Comparison of ENCODE assay signal across 11 mouse cellular contexts in genomic region chr13:37970887-37971530, GRCm38 (mm10). TPM values are rescaled to one million over a fixed set of nuclear protein-coding genes. Genes with fewer than 3 reads are reported as not detected.
DNase-seq lines count a peak whose midpoint lies in the region; ATAC-seq and TF ChIP-seq lines count a peak whose summit lies in the region.
"Had no signal": no experiment of that assay in that cellular context is flagged by ENCODE, and none has a peak within 500 bp of the region (broad histone marks: within the 10 kb centered on the region; RNA-seq: fewer than 3 reads in every experiment).

No protein-coding gene starts in this region.

- H3K9ac ChIP-seq in liver, embryonic 13.5 days, result no peak overlapping the region
- H3K9ac ChIP-seq in liver, embryonic 11.5 days (ENCODE audit: low read depth, low read length), result no peak overlapping the region
- H3K9ac ChIP-seq in intestine, embryonic 14.5 days (ENCODE audit: low read length), result no peak overlapping the region
- H3K9ac ChIP-seq: limb, embryonic 15.5 days had no signal

- no peaks in the 10 kb centered on the region for H3K27me3 ChIP-seq in liver, embryonic 13.5 days
- no peaks in the 10 kb centered on the region for H3K27me3 ChIP-seq in liver, embryonic 11.5 days (replicated peaks; ENCODE audit: control insufficient read depth, insufficient read depth, low read length)
- H3K27me3 ChIP-seq in intestine, embryonic 14.5 days (replicated peaks; ENCODE audit: control insufficient read depth, insufficient read depth, low read length), result no peaks in the 10 kb centered on the region
- no peaks in the 10 kb centered on the region for H3K27me3 ChIP-seq in myocyte (ENCODE audit: control insufficient read depth, insufficient read depth, insufficient read length)
- H3K27me3 ChIP-seq: limb, embryonic 15.5 days had no signal

- ATAC-seq in liver, embryonic 13.5 days (ENCODE audit: low read depth), result 0 out of 2 replicates have a peak, but pooled peaks have one; percentile 23
- no peak for ATAC-seq in liver, embryonic 11.5 days (replicated peaks; ENCODE audit: low FRiP score)
- ATAC-seq in intestine, embryonic 14.5 days (replicated peaks; ENCODE audit: low FRiP score, low TSS enrichment, low read depth), result 0 out of 2 replicates have a peak, but pooled peaks have one; percentile 29

- no peak overlapping the region for H3K4me3 ChIP-seq in liver, embryonic 13.5 days (replicated peaks)
- H3K4me3 ChIP-seq in liver, embryonic 11.5 days (ENCODE audit: low read depth, low read length), result no peak overlapping the region
- no peak overlapping the region for H3K4me3 ChIP-seq in intestine, embryonic 14.5 days (ENCODE audit: low read depth, low read length)
- no peak overlapping the region for H3K4me3 ChIP-seq in myocyte
- H3K4me3 ChIP-seq: limb, embryonic 15.5 days had no signal

- peak overlapping the region; percentile 62; the same call in 1 of the 2 replicates for H3K27ac ChIP-seq in liver, embryonic 13.5 days
- H3K27ac ChIP-seq in liver, embryonic 11.5 days (ENCODE audit: low read depth, low read length), result no peak overlapping the region
- H3K27ac ChIP-seq in intestine, embryonic 14.5 days (ENCODE audit: low read depth), result no peak overlapping the region
- H3K27ac ChIP-seq: limb, embryonic 15.5 days had no signal

- peaks cover 37% of the 10 kb centered on the region for H3K4me1 ChIP-seq in liver, embryonic 13.5 days (replicated peaks)
- H3K4me1 ChIP-seq in liver, embryonic 11.5 days (replicated peaks; ENCODE audit: control insufficient read depth, insufficient read depth, low read length), result peaks cover 14% of the 10 kb centered on the region
- H3K4me1 ChIP-seq in intestine, embryonic 14.5 days (replicated peaks; ENCODE audit: control insufficient read depth, insufficient read depth, low read length), result peaks cover 10% of the 10 kb centered on the region; the same call in 1 of the 2 replicates

- no peak overlapping the region for H3K4me2 ChIP-seq in liver, embryonic 13.5 days
- no peak overlapping the region for H3K4me2 ChIP-seq in liver, embryonic 11.5 days
- no peak overlapping the region for H3K4me2 ChIP-seq in intestine, embryonic 14.5 days (ENCODE audit: low read length)
- H3K4me2 ChIP-seq in myocyte (ENCODE audit: low read depth), result no peak overlapping the region
- H3K4me2 ChIP-seq: limb, embryonic 15.5 days had no signal

- no peaks in the 10 kb centered on the region for H3K79me2 ChIP-seq in myocyte (ENCODE audit: control insufficient read depth, insufficient read depth)

- WGBS in liver, embryonic 13.5 days (ENCODE audit: insufficient replicate concordance), result 65% methylated on average over 11 of the region's 11 CpGs
- 79% methylated on average over 11 of the region's 11 CpGs for WGBS in liver, embryonic 11.5 days
- WGBS in intestine, embryonic 14.5 days, result 66% methylated on average over 11 of the region's 11 CpGs

- DNase-seq in heart, adult 11 months, result peak; percentile 89
- no peak for DNase-seq in heart, adult 8-10 months (ENCODE audit: low spot score)
- DNase-seq in liver, embryonic 13.5 days, result no peak
- DNase-seq in liver, embryonic 11.5 days (ENCODE audit: low spot score), result no peak
- DNase-seq in intestine, embryonic 14.5 days (ENCODE audit: low spot score), result no peak
- no peak for DNase-seq in ovary, postnatal 14 days (ENCODE audit: low spot score)
- no peak for DNase-seq in right cerebral cortex, adult 18-20 months
- DNase-seq: gastrocnemius, postnatal 36 days; thymus, postnatal 36 days had no signal

- peaks cover 18% of the 10 kb centered on the region; the same call in 1 of the 2 replicates for H3K36me3 ChIP-seq in liver, embryonic 13.5 days
- H3K36me3 ChIP-seq in liver, embryonic 11.5 days (ENCODE audit: control insufficient read depth, insufficient read depth, low read length), result peaks cover 1% of the 10 kb centered on the region
- peaks cover 11% of the 10 kb centered on the region for H3K36me3 ChIP-seq in intestine, embryonic 14.5 days (ENCODE audit: control insufficient read depth, insufficient read depth, low read length)
- no peaks in the 10 kb centered on the region for H3K36me3 ChIP-seq in myocyte (ENCODE audit: control insufficient read depth, insufficient read depth)

- no peak overlapping the region for H3ac ChIP-seq in myocyte (ENCODE audit: control insufficient read depth, insufficient read length)

- H3K9me3 ChIP-seq in liver, embryonic 13.5 days (replicated peaks), result no peaks in the 10 kb centered on the region
- H3K9me3 ChIP-seq in liver, embryonic 11.5 days (ENCODE audit: control insufficient read depth, low read length), result no peaks in the 10 kb centered on the region
- H3K9me3 ChIP-seq in intestine, embryonic 14.5 days (ENCODE audit: control insufficient read depth, low read length), result no peaks in the 10 kb centered on the region
- H3K9me3 ChIP-seq: limb, embryonic 15.5 days had no signal

- TF ChIP-seq POLR2A in myocyte (IDR thresholded peaks at IDR 0.05; ENCODE audit: insufficient read length, low read depth), result no peak

TF ChIP-seq in myocyte, 11 proteins besides CTCF, POLR2A, EP300 and RAD21:
- peak; percentile 30 for TF ChIP-seq POLR2AphosphoS2 (IDR thresholded peaks at IDR 0.05; ENCODE audit: insufficient read length, low read depth)
- TF ChIP-seq MYOD1 (IDR thresholded peaks at IDR 0.05; ENCODE audit: control insufficient read depth in 1 of 3, insufficient read length in 2 of 3, low read depth in 2 of 3), result no peak
- no peak for TF ChIP-seq TCF3 (IDR thresholded peaks at IDR 0.05; ENCODE audit: insufficient read length, low read depth)
- TF ChIP-seq MYOG (IDR thresholded peaks at IDR 0.05; ENCODE audit: control insufficient read depth in 1 of 3, insufficient read depth in 1 of 3, insufficient read length in 2 of 3, low read depth in 2 of 3), result no peak
- no peak for TF ChIP-seq REST (IDR thresholded peaks at IDR 0.05; ENCODE audit: insufficient read depth, insufficient read length)
- no peak for TF ChIP-seq SRF (IDR thresholded peaks at IDR 0.05; ENCODE audit: control insufficient read depth, insufficient read length, low read depth)
- no peak for TF ChIP-seq MAX (IDR thresholded peaks at IDR 0.05; ENCODE audit: low read depth)

RNA-seq across cellular contexts. Expression of gene Ssr1, which starts 23.0 kb away (rescaled TPM):
- total RNA-seq in heart, adult 8-10 months (2022), result 10 to 100 TPM; 36.3 to 44.8 (median 42.9) TPM
- polyA plus RNA-seq in liver, embryonic 13.5 days (2015; fragmentation: Nextera tagmentation; extraction: Ambion mirVana), result 93.6 and 119 TPM in 2 replicates
- polyA plus RNA-seq in liver, embryonic 11.5 days (2014; fragmentation: Nextera tagmentation; extraction: Ambion mirVana), result 143 and 166 TPM in 2 replicates
- 121 and 124 TPM in 2 replicates for polyA plus RNA-seq in intestine, embryonic 14.5 days (2014; fragmentation: Nextera tagmentation; extraction: Ambion mirVana)
- polyA plus RNA-seq in myocyte (2012; fragmentation: generic; extraction: Trizol), result 44.7 TPM
